In genomic region chr10:87501659-87502042, GRCm38 (mm10) we compare ENCODE assay signal across 15 mouse cellular contexts. TPM values are rescaled to one million over a fixed set of nuclear protein-coding genes. Genes with fewer than 3 reads are reported as not detected.
A peak's percentile ranks its signal among the peaks of the same experiment; 100 is the strongest.
DNase-seq lines count a peak whose midpoint lies in the region; ATAC-seq lines count a peak whose summit lies in the region.
"Had no signal": no experiment of that assay in that cellular context is flagged by ENCODE, and none has a peak within 500 bp of the region (broad histone marks: within the 10 kb centered on the region; RNA-seq: fewer than 3 reads in every experiment).

No protein-coding gene starts in this region.

- peak; percentile 27 for DNase-seq in limb, embryonic 11.5 days (ENCODE audit: low spot score)
- no peak for DNase-seq in limb, embryonic 10.5 days (ENCODE audit: low spot score)
- no peak for DNase-seq in hindbrain, embryonic 10.5 days (ENCODE audit: low spot score)
- DNase-seq in retina, postnatal 1 day = peak; percentile 78
- DNase-seq in liver, embryonic 11.5 days (ENCODE audit: low spot score) = no peak
- no peak for DNase-seq in c-Kit-positive CD71-positive TER-119-positive erythroid progenitor cells, embryonic 14.5 days (ENCODE audit: low spot score)
- DNase-seq: heart, postnatal 14 days; right cerebral cortex, adult 18-20 months; thymus, postnatal 14 days had no signal

- WGBS in limb, embryonic 11.5 days = 14% methylated on average over 7 of the region's 7 CpGs
- 19% methylated on average over 7 of the region's 7 CpGs for WGBS in limb, embryonic 10.5 days
- 8% methylated on average over 7 of the region's 7 CpGs for WGBS in hindbrain, embryonic 10.5 days
- WGBS in midbrain, embryonic 13.5 days = 2% methylated on average over 7 of the region's 7 CpGs
- WGBS in liver, embryonic 11.5 days = 27% methylated on average over 7 of the region's 7 CpGs
- 16% methylated on average over 7 of the region's 7 CpGs for WGBS in liver, embryonic 12.5 days (ENCODE audit: insufficient replicate concordance)

- H3K27ac ChIP-seq in limb, embryonic 11.5 days (replicated peaks; ENCODE audit: low read depth, low read length) = no peak overlapping the region
- H3K27ac ChIP-seq in limb, embryonic 10.5 days = no peak overlapping the region
- H3K27ac ChIP-seq in hindbrain, embryonic 10.5 days = peak overlapping the region; percentile 75
- H3K27ac ChIP-seq in midbrain, embryonic 13.5 days = peak overlapping the region; percentile 70
- H3K27ac ChIP-seq in liver, embryonic 11.5 days (ENCODE audit: low read depth, low read length) = no peak overlapping the region
- no peak overlapping the region for H3K27ac ChIP-seq in liver, embryonic 12.5 days
- H3K27ac ChIP-seq: kidney, postnatal 0 days; limb, embryonic 13.5 days had no signal

- no peak overlapping the region for H3K4me3 ChIP-seq in limb, embryonic 11.5 days (ENCODE audit: low read depth, low read length)
- no peak overlapping the region for H3K4me3 ChIP-seq in limb, embryonic 10.5 days
- H3K4me3 ChIP-seq in hindbrain, embryonic 10.5 days = peak overlapping the region; percentile 43
- peak overlapping the region; percentile 28 for H3K4me3 ChIP-seq in midbrain, embryonic 13.5 days (replicated peaks)
- H3K4me3 ChIP-seq in liver, embryonic 11.5 days (ENCODE audit: low read depth, low read length) = no peak overlapping the region
- H3K4me3 ChIP-seq in liver, embryonic 12.5 days = no peak overlapping the region
- H3K4me3 ChIP-seq: limb, embryonic 13.5 days had no signal

- no peaks in the 10 kb centered on the region for H3K36me3 ChIP-seq in limb, embryonic 11.5 days (ENCODE audit: control insufficient read depth, insufficient read depth, low read length)
- H3K36me3 ChIP-seq in limb, embryonic 10.5 days = no peaks in the 10 kb centered on the region
- no peaks in the 10 kb centered on the region for H3K36me3 ChIP-seq in hindbrain, embryonic 10.5 days
- no peaks in the 10 kb centered on the region for H3K36me3 ChIP-seq in midbrain, embryonic 13.5 days
- no peaks in the 10 kb centered on the region for H3K36me3 ChIP-seq in liver, embryonic 11.5 days (ENCODE audit: control insufficient read depth, insufficient read depth, low read length)
- no peaks in the 10 kb centered on the region for H3K36me3 ChIP-seq in liver, embryonic 12.5 days
- H3K36me3 ChIP-seq: limb, embryonic 13.5 days had no signal

- no peaks in the 10 kb centered on the region for H3K4me1 ChIP-seq in limb, embryonic 11.5 days (ENCODE audit: control insufficient read depth, insufficient read depth, low read length)
- H3K4me1 ChIP-seq in limb, embryonic 10.5 days = peaks cover 10% of the 10 kb centered on the region
- peaks cover 31% of the 10 kb centered on the region for H3K4me1 ChIP-seq in hindbrain, embryonic 10.5 days (replicated peaks)
- H3K4me1 ChIP-seq in midbrain, embryonic 13.5 days (replicated peaks) = peaks cover 39% of the 10 kb centered on the region
- no peaks in the 10 kb centered on the region for H3K4me1 ChIP-seq in liver, embryonic 11.5 days (replicated peaks; ENCODE audit: control insufficient read depth, insufficient read depth, low read length)
- H3K4me1 ChIP-seq in liver, embryonic 12.5 days = no peaks in the 10 kb centered on the region

- H3K27me3 ChIP-seq in limb, embryonic 11.5 days (ENCODE audit: control insufficient read depth, insufficient read depth, low read length) = peaks cover 29% of the 10 kb centered on the region
- H3K27me3 ChIP-seq in limb, embryonic 10.5 days (ENCODE audit: low read depth, poor library complexity, severe bottlenecking) = peaks cover 70% of the 10 kb centered on the region
- H3K27me3 ChIP-seq in hindbrain, embryonic 10.5 days (ENCODE audit: insufficient read depth, poor library complexity, severe bottlenecking) = peaks cover 90% of the 10 kb centered on the region
- H3K27me3 ChIP-seq in midbrain, embryonic 13.5 days = peaks cover 20% of the 10 kb centered on the region
- peaks cover 49% of the 10 kb centered on the region for H3K27me3 ChIP-seq in liver, embryonic 11.5 days (replicated peaks; ENCODE audit: control insufficient read depth, insufficient read depth, low read length)
- H3K27me3 ChIP-seq in liver, embryonic 12.5 days (replicated peaks) = peaks cover 57% of the 10 kb centered on the region

- H3K9me3 ChIP-seq in limb, embryonic 11.5 days (ENCODE audit: control insufficient read depth, low read length) = no peaks in the 10 kb centered on the region
- no peaks in the 10 kb centered on the region for H3K9me3 ChIP-seq in limb, embryonic 10.5 days (replicated peaks)
- peaks cover 3% of the 10 kb centered on the region for H3K9me3 ChIP-seq in hindbrain, embryonic 10.5 days
- no peaks in the 10 kb centered on the region for H3K9me3 ChIP-seq in midbrain, embryonic 13.5 days
- no peaks in the 10 kb centered on the region for H3K9me3 ChIP-seq in liver, embryonic 11.5 days (ENCODE audit: control insufficient read depth, low read length)
- no peaks in the 10 kb centered on the region for H3K9me3 ChIP-seq in liver, embryonic 12.5 days (replicated peaks)

- no peak overlapping the region for H3K4me2 ChIP-seq in limb, embryonic 11.5 days (ENCODE audit: low read depth, severe bottlenecking)
- H3K4me2 ChIP-seq in midbrain, embryonic 13.5 days (replicated peaks) = peak overlapping the region; percentile 54
- H3K4me2 ChIP-seq in liver, embryonic 11.5 days = no peak overlapping the region
- no peak overlapping the region for H3K4me2 ChIP-seq in liver, embryonic 12.5 days
- H3K4me2 ChIP-seq: lung, embryonic 14.5 days had no signal

- no peak for ATAC-seq in limb, embryonic 11.5 days (ENCODE audit: insufficient number of reproducible peaks, low FRiP score, low TSS enrichment, low read depth)
- peak; percentile 75 for ATAC-seq in midbrain, embryonic 13.5 days
- ATAC-seq in liver, embryonic 11.5 days (replicated peaks; ENCODE audit: low FRiP score) = no peak
- ATAC-seq in liver, embryonic 12.5 days = no peak
- ATAC-seq: activated CD4-positive, CD25-positive, alpha-beta regulatory T cell, adult 4 months had no signal

- H3K9ac ChIP-seq in limb, embryonic 11.5 days (ENCODE audit: low read length) = no peak overlapping the region
- H3K9ac ChIP-seq in midbrain, embryonic 13.5 days (replicated peaks) = no peak overlapping the region; the same call in 1 of the 2 replicates
- H3K9ac ChIP-seq in liver, embryonic 11.5 days (ENCODE audit: low read depth, low read length) = no peak overlapping the region
- H3K9ac ChIP-seq in liver, embryonic 12.5 days = no peak overlapping the region
- H3K9ac ChIP-seq: limb, embryonic 13.5 days; lung, embryonic 14.5 days had no signal

RNA-seq across cellular contexts. Expression of gene Ascl1, which starts 8.2 kb away (rescaled TPM):
- 0.24 and 0.28 TPM in 2 replicates for polyA plus RNA-seq in limb, embryonic 11.5 days (2014; fragmentation: Nextera tagmentation; extraction: Ambion mirVana)
- polyA plus RNA-seq in limb, embryonic 10.5 days (2016; fragmentation: Nextera tagmentation; extraction: Ambion mirVana) = 0.14 and 0.15 TPM in 2 replicates
- polyA plus RNA-seq in hindbrain, embryonic 10.5 days (2016; fragmentation: Nextera tagmentation; extraction: Ambion mirVana) = 15.7 and 41.5 TPM in 2 replicates
- 33.3 and 53.1 TPM in 2 replicates for polyA plus RNA-seq in midbrain, embryonic 13.5 days (2015; fragmentation: Nextera tagmentation; extraction: Ambion mirVana)
- polyA plus RNA-seq in liver, embryonic 11.5 days (2014; fragmentation: Nextera tagmentation; extraction: Ambion mirVana) = 0.78 and 0.91 TPM in 2 replicates
- polyA plus RNA-seq in liver, embryonic 12.5 days (2016; fragmentation: Nextera tagmentation; extraction: Ambion mirVana) = 0.29 and 0.33 TPM in 2 replicates
- polyA plus RNA-seq: activated CD4-positive, CD25-positive, alpha-beta regulatory T cell, adult 4 months; limb, embryonic 13.5 days had no signal

RNA-seq across cellular contexts. Expression of gene Pah, which starts 19.9 kb away (rescaled TPM):
- not detected in 2 replicates for polyA plus RNA-seq in limb, embryonic 11.5 days (2014; fragmentation: Nextera tagmentation; extraction: Ambion mirVana)
- not detected in 2 replicates for polyA plus RNA-seq in limb, embryonic 10.5 days (2016; fragmentation: Nextera tagmentation; extraction: Ambion mirVana)
- polyA plus RNA-seq in hindbrain, embryonic 10.5 days (2016; fragmentation: Nextera tagmentation; extraction: Ambion mirVana) = not detected in 2 replicates
- polyA plus RNA-seq in midbrain, embryonic 13.5 days (2015; fragmentation: Nextera tagmentation; extraction: Ambion mirVana) = 0.18 and 0.20 TPM in 2 replicates
- 4.6 and 5.0 TPM in 2 replicates for polyA plus RNA-seq in liver, embryonic 11.5 days (2014; fragmentation: Nextera tagmentation; extraction: Ambion mirVana)
- 12.0 and 13.4 TPM in 2 replicates for polyA plus RNA-seq in liver, embryonic 12.5 days (2016; fragmentation: Nextera tagmentation; extraction: Ambion mirVana)
- polyA plus RNA-seq: activated CD4-positive, CD25-positive, alpha-beta regulatory T cell, adult 4 months; lung, embryonic 14.5 days had no signal

Comparison
In these comparisons a context has a peak if more than half of its experiments do, and no peak if none do; other contexts are left out.
1. DNase-seq: peak in limb, embryonic 11.5 days (single experiment) and retina, postnatal 1 day (single experiment); none in limb, embryonic 10.5 days (single experiment), hindbrain, embryonic 10.5 days (single experiment), liver, embryonic 11.5 days (single experiment) and c-Kit-positive CD71-positive TER-119-positive erythroid progenitor cells, embryonic 14.5 days (single experiment).
2. H3K27ac ChIP-seq: peak in hindbrain, embryonic 10.5 days (single experiment) and midbrain, embryonic 13.5 days (single experiment); none in limb, embryonic 11.5 days (single experiment), limb, embryonic 10.5 days (single experiment), liver, embryonic 11.5 days (single experiment) and liver, embryonic 12.5 days (single experiment).
3. H3K4me3 ChIP-seq: peak in hindbrain, embryonic 10.5 days (single experiment) and midbrain, embryonic 13.5 days (single experiment); none in limb, embryonic 11.5 days (single experiment), limb, embryonic 10.5 days (single experiment), liver, embryonic 11.5 days (single experiment) and liver, embryonic 12.5 days (single experiment).